Mouse (Mus musculus) embryonic facial prominence, embryonic 14.5 days (tissue): ENCODE measurements around the gene Col23a1. TPM values are rescaled to one million over a fixed set of nuclear protein-coding genes. Genes with fewer than 3 reads are reported as not detected.
A peak's percentile ranks its signal among the peaks of the same experiment; 100 is the strongest.

Source experiments
- ATAC-seq: fragments of 200-750 bp; cut with Nextera tagmentation; 2 replicates; pipeline ENCODE4 v1.8.0; 2017; ENCODE audit warnings: low read depth, moderate number of reproducible peaks, moderate TSS enrichment
- DNase-seq: peaks from one replicate; pipeline ENCODE4 v3.0.0-alpha.2; 2015; ENCODE audit warnings: low spot score
- H3K27ac ChIP-seq: fragments of 300-500 bp; sonication (generic); replicated peaks from 2 replicates; pipeline ENCODE4 v1.5.1; 2014; ENCODE audit warnings: low read depth, mild to moderate bottlenecking, low read length, moderate library complexity
- H3K27me3 ChIP-seq: fragments of 300-500 bp; sonication (generic); replicated peaks from 2 replicates; pipeline ENCODE4 v1.6.1; 2014; ENCODE audit warnings: low read length; ENCODE audit not compliant: control insufficient read depth, insufficient read depth
- H3K36me3 ChIP-seq: fragments of 300-500 bp; sonication (generic); 2 replicates; pipeline ENCODE4 v1.6.1; 2014; ENCODE audit warnings: low read length, mixed read lengths; ENCODE audit not compliant: control insufficient read depth, insufficient read depth
- H3K4me1 ChIP-seq: fragments of 300-500 bp; sonication (generic); 2 replicates; pipeline ENCODE4 v1.6.1; 2014; ENCODE audit warnings: antibody characterized with exemption, low read length; ENCODE audit not compliant: control insufficient read depth, insufficient read depth
- H3K4me2 ChIP-seq: fragments of 300-500 bp; sonication (generic); 2 replicates; pipeline ENCODE4 v1.6.1; 2014; ENCODE audit warnings: low read depth, mild to moderate bottlenecking, low read length, moderate library complexity, mixed read lengths
- H3K4me3 ChIP-seq: fragments of 300-500 bp; sonication (generic); 2 replicates; pipeline ENCODE4 v1.5.1; 2014; ENCODE audit warnings: low read depth, mild to moderate bottlenecking, low read length
- H3K9ac ChIP-seq: fragments of 300-500 bp; sonication (generic); 2 replicates; pipeline ENCODE4 v1.6.1; 2014; ENCODE audit warnings: low read depth, mild to moderate bottlenecking, low read length, moderate library complexity, mixed read lengths
- H3K9me3 ChIP-seq: fragments of 300-500 bp; sonication (generic); 2 replicates; pipeline ENCODE4 v1.6.1; 2016; ENCODE audit warnings: low read length; ENCODE audit not compliant: control insufficient read depth
- WGBS: fragments of 180-500 bp; shearing (Covaris S2); extraction: QIAGEN DNeasy Blood & Tissue Kit; methylation state at CpG from one replicate; pipeline ENCODE4 v1.1.7; 2014; 5-methylcytosine and 5-hydroxymethylcytosine counted together
- polyA plus RNA-seq: library from polyadenylated mRNA; unstranded; fragments of >200 nt; fragmentation: Nextera tagmentation; extraction: Ambion mirVana; gene quantifications from 2 replicates; pipeline ENCODE4 v1.2.1, GENCODE M21; 2014

The Col23a1 gene
- polyA plus RNA-seq, 1 experiment from 2014 or later = 20.2 TPM

GRCm38 (mm10) chr11:51563276-51563675, 273.6 kb downstream of the Col23a1 start:
- no peaks in the 10 kb centered on the region for H3K36me3 ChIP-seq
- no peak overlapping the region for H3K4me2 ChIP-seq
- H3K4me3 ChIP-seq = no peak overlapping the region
- no peaks in the 10 kb centered on the region for H3K27me3 ChIP-seq
- no peaks in the 10 kb centered on the region for H3K9me3 ChIP-seq
- ATAC-seq (no peak), DNase-seq (no peak)
- no peak overlapping the region for H3K9ac ChIP-seq
- 87% methylated on average over 1 of the region's 1 CpGs for WGBS
- H3K27ac ChIP-seq = no peak overlapping the region
- no peaks in the 10 kb centered on the region for H3K4me1 ChIP-seq

- WGBS = 45% methylated on average over 3 of the region's 3 CpGs
- ATAC-seq = no peak
- no peaks in the 10 kb centered on the region for H3K9me3 ChIP-seq
- no peaks in the 10 kb centered on the region for H3K36me3 ChIP-seq
- no peak overlapping the region for H3K27ac ChIP-seq
- no peak overlapping the region for H3K4me3 ChIP-seq
- no peaks in the 10 kb centered on the region for H3K4me1 ChIP-seq
- no peaks in the 10 kb centered on the region for H3K27me3 ChIP-seq
- H3K4me2 ChIP-seq = no peak overlapping the region
- H3K9ac ChIP-seq = no peak overlapping the region
- no peak for DNase-seq
These were observed 275.3 kb downstream of the Col23a1 start for GRCm38 (mm10) chr11:51565062-51565461.

GRCm38 (mm10) chr11:51565951-51566350, 276.2 kb downstream of the Col23a1 start:
- Histone ChIP-seq H3K27me3 (no peaks in the 10 kb centered on the region), H3K27ac (no peak overlapping the region), H3K9ac (no peak overlapping the region), H3K4me2 (no peak overlapping the region), H3K4me1 (no peaks in the 10 kb centered on the region), H3K9me3 (no peaks in the 10 kb centered on the region), H3K4me3 (no peak overlapping the region), H3K36me3 (no peaks in the 10 kb centered on the region)
- 87% methylated on average over 6 of the region's 6 CpGs for WGBS
- no peak for ATAC-seq
- DNase-seq = no peak

GRCm38 (mm10) chr11:51568801-51569200, 279.1 kb downstream of the Col23a1 start:
- Histone ChIP-seq H3K4me2 (no peak overlapping the region), H3K9me3 (no peaks in the 10 kb centered on the region), H3K36me3 (no peaks in the 10 kb centered on the region), H3K27me3 (no peaks in the 10 kb centered on the region), H3K4me3 (no peak overlapping the region), H3K9ac (no peak overlapping the region), H3K27ac (no peak overlapping the region), H3K4me1 (no peaks in the 10 kb centered on the region)
- DNase-seq = no peak
- no peak for ATAC-seq
- WGBS = 93% methylated on average over 4 of the region's 4 CpGs

- Histone ChIP-seq H3K9me3 (no peaks in the 10 kb centered on the region), H3K4me1 (no peaks in the 10 kb centered on the region), H3K4me2 (no peak overlapping the region), H3K27ac (no peak overlapping the region), H3K27me3 (no peaks in the 10 kb centered on the region), H3K36me3 (no peaks in the 10 kb centered on the region), H3K4me3 (no peak overlapping the region), H3K9ac (no peak overlapping the region)
- WGBS = 82% methylated on average over 4 of the region's 4 CpGs
- ATAC-seq (no peak), DNase-seq (no peak)
These were observed 286.7 kb downstream of the Col23a1 start for GRCm38 (mm10) chr11:51576454-51576853.

DNA sequence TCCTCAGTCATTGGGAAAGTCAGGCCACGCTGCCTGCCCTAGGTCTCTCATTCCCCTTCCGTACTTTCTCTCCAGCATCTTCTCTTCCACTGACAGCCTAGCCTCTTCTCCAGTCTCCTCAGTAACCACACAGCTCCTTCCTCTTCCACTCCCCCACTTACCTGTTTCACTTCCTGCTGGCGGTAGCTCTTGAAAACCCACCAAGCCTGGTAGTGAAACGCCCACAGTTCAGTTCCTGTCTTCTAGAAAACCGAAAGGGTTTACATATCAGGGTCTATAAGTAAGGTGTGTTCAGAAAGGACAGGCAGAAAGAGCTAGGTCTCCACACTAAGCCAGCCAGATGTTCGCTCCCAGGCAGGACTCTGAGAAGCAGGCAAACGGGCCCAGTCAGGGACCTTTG, 287.9 kb downstream of the Col23a1 start:
- WGBS = 83% methylated on average over 7 of the region's 7 CpGs
- Histone ChIP-seq H3K4me3 (no peak overlapping the region), H3K4me2 (no peak overlapping the region), H3K36me3 (no peaks in the 10 kb centered on the region), H3K27me3 (no peaks in the 10 kb centered on the region), H3K4me1 (no peaks in the 10 kb centered on the region), H3K9me3 (no peaks in the 10 kb centered on the region), H3K27ac (no peak overlapping the region), H3K9ac (no peak overlapping the region)
- ATAC-seq (no peak), DNase-seq (no peak)

DNA sequence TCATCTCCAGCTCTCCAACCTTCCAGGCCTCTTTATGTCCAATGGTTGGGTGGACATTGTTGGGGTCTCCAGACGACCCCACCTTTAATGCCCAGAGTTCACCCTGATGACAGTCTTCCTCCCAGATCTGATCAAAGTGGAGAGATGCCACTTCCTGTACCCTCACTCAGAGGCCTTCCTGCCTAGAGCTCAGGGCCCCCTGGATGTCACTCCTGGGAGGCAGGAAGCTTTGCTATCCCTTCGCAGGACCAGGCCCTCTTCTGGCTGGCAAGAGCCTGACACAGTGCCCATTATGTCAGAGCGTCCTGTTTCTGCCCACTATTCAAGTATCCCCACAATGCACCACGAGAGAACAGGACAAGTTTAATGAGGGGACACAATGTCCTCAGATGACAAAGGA, 289.3 kb downstream of the Col23a1 start:
- ATAC-seq (no peak), DNase-seq (no peak)
- Histone ChIP-seq H3K9ac (no peak overlapping the region), H3K27me3 (no peaks in the 10 kb centered on the region), H3K36me3 (no peaks in the 10 kb centered on the region), H3K4me1 (peaks cover 5% of the 10 kb centered on the region; the same call in 1 of the 2 replicates), H3K4me3 (no peak overlapping the region), H3K27ac (no peak overlapping the region), H3K4me2 (no peak overlapping the region), H3K9me3 (no peaks in the 10 kb centered on the region)
- 70% methylated on average over 4 of the region's 4 CpGs for WGBS

DNA sequence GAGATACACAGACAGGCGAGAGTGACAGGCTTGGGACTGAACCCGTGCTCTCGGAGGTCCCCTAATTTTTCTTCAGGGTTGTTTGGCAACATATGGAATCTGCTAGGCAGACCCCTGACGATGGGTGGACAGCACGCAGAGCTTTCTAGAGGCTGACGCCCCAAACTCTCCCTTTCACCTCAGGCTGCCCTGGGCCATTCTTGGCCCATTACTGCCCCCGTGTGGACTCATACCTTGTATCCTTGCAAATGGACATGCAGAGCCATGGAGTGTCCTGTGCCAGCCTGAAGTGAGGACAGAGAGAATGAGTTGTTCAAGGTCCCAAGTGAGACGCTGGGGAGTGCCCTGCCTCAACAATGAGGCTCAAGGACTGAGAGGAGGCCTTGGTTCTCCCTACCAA, 293.0 kb downstream of the Col23a1 start:
- Histone ChIP-seq H3K9ac (no peak overlapping the region), H3K4me2 (no peak overlapping the region), H3K36me3 (peaks cover 15% of the 10 kb centered on the region), H3K27me3 (no peaks in the 10 kb centered on the region), H3K4me3 (no peak overlapping the region), H3K4me1 (peaks cover 12% of the 10 kb centered on the region), H3K9me3 (no peaks in the 10 kb centered on the region), H3K27ac (no peak overlapping the region)
- DNase-seq (peak; percentile 71), ATAC-seq (no peak)
- WGBS = 15% methylated on average over 8 of the region's 8 CpGs

DNA sequence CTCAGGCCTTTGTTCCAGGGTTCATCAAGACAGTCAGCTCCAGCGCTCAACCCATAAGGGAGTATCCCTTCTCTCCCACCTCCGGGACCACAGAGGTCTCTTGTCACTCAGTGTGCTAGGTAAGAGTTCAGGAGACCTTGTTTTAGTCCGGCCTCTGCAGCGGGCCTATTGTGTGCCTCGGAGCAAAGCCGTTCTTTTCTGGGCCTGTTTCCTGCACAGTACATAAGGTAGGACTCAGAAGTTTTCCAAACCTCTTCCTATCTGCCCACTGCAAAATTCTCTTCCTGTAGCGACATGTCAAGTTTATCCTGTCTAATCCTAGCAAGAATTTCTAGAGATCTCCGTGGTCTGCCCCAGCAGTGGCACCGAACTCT, 294.3 kb downstream of the Col23a1 start:
- ATAC-seq (peak; percentile 0; the same call in 1 of the 2 replicates), DNase-seq (no peak)
- no peaks in the 10 kb centered on the region for H3K27me3 ChIP-seq
- WGBS = 6% methylated on average over 9 of the region's 9 CpGs
- H3K4me1 ChIP-seq = peaks cover 12% of the 10 kb centered on the region
- H3K4me2 ChIP-seq = peak overlapping the region; percentile 79
- peak overlapping the region; percentile 91 for H3K9ac ChIP-seq
- H3K36me3 ChIP-seq = peaks cover 29% of the 10 kb centered on the region
- peak overlapping the region; percentile 63 for H3K4me3 ChIP-seq
- H3K27ac ChIP-seq = peak overlapping the region; percentile 90
- H3K9me3 ChIP-seq = no peaks in the 10 kb centered on the region
